Mouse (Mus musculus) neutrophil, adult 5-6 weeks (primary cell): ENCODE measurements around the gene Olfr645. TPM values are rescaled to one million over a fixed set of nuclear protein-coding genes. Genes with fewer than 3 reads are reported as not detected.

Source experiments
- ATAC-seq: fragments of 151-379, 151-347 bp; 2 replicates; pipeline ENCODE4 v1.8.0; 2017; ENCODE audit warnings: mild to moderate bottlenecking, moderate TSS enrichment; ENCODE audit not compliant: insufficient number of reproducible peaks, poor library complexity, low FRiP score, severe bottlenecking; ENCODE audit errors: extremely low read depth
- total RNA-seq: library from RNA; stranded (forward); fragments of 200-1000 nt; gene quantifications from 2 replicates; pipeline ENCODE4 v1.2.3, GENCODE M21; 2017

Olfr645 gene
- total RNA-seq, result not detected in 2 replicates

DNA sequence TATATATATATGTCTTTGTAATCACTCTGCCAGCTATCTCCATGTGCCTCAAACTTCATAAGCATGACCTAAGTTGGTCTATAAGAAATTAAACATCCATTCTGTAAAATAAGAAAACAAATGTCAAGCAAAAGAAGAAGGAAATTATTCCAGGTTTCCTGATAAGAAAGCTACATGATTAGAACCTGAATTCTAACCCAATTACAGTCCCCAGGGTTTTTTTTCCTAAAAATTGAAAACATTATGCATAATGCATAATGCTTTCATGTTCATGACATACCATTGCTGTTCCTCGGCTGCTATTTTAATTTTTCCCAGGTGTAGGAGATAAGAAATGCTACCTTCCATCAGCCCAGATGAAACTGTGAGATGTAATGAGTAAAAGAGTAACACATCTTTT is at the start of gene Olfr645:
Gene Olfr645 (minus strand): TSS at position 101 of the 400 bp plus-strand sequence.
- no peak for ATAC-seq

DNA sequence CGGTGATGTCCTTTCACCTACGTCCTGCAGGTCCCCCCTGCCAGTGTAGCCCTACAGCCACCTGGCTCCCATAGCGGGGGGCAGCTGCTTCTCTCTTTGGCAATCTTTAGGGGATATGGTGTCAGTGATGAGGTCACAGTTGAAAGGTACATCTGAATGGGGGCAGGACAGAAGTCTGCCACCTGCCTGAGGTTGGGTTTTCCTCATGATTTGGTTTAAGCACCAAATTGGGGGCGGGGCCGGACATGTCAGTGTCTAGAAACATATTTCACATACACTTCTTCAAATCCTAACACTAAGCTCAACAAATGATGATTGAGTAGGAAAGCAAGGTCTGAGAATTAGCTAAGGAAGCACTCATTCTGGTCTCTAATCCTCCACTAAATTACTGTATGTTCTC is 44.5 kb upstream of the Olfr645 start, which contains the start of gene Ubqln5:
Gene Ubqln5 (minus strand): TSS at position 101 of the 400 bp plus-strand sequence.
- no peak for ATAC-seq

DNA sequence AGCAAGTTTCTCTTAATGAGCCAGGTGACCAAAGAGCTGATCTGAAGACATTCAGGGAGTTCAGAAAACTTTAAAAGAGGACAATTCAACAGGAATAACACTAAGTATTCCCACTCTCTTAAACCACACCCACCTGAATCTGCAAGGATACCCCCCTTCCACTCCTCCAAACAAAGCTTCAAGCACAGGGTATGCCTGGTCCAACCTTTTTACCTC is 19.4 kb upstream of the Olfr645 start, which contains the start of gene Olfr646:
Gene Olfr646 (plus strand): TSS at position 117 of the 216 bp plus-strand sequence.
- ATAC-seq, result no peak

DNA sequence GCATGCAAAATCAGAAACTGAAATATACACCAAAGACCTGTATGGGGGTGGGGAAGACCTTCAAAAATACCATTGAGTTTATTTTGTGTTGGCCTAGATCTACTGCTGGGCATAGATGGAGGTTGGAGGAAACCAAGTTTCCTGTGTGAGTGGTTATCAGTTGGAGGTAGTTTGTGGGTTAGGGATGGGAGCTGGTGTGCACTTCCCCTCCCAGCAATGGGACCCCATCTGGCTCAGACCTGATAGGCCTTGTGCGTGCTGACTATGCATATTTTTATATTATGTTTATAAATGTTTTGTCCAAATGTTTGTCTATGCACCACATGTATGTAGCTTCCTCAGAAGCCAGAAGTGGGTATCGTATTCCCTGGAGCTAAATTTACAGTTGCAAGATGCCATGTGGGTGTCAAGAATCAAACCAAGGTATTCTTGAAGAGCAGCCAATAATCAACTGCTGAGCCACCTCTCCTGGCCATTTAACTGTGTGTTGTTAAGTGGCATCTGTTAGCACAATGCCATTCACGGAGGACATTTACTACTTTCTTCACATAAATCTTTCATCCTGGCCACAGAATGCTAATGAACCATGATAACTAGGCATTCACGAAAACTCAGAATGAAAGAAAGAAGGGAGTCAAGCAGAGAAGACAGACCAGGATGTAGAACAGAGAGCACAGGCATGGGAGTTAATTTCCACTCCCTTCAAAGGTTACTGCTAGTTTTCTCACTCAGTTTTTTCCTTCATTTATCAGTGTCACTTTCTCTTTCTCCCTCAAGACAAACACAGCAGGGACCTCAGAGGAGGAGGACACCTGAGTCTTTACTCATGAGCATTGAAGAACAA is 18.9 kb upstream of the Olfr645 start:
- no peak for ATAC-seq

DNA sequence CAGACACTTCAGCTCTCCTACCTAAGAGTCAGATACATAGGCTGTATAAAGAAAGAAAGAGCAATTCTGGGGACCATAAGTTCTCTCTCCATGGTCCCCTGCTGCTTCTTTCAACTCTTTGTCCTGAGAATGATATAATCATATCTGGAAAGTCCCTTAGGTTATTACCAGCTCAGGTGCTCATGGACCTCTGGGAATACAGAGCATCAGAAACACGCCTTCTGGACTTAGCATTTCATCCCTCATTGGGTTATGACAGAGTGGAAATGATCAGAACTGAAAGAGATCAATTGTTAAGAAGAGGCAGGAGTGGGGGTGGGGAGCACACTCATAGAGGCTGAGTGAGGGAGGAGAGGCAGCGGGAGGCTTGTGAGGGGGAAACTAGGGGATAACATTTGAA is 13.5 kb downstream of the Olfr645 start, which contains the start of gene Olfr644:
Gene Olfr644 (minus strand): TSS at position 101 of the 400 bp plus-strand sequence.
- no peak for ATAC-seq

DNA sequence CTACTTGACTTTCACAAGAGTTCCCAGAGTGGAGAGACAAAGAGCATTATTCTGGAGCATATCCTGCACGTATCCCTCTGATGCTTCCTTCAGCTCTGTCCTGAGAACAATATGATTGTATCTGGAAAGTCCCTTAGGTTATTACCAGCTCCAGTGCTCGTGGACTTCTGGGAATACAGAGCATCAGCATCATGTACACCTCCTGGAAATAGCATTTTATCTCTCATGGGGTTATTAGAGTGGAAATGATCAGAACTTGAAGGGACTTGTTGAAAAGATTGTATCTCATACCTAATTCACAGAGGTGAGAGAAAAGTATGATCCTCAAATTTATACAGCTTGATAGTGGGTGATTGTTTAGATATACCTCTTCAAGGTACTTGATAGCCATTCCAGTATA is 23.9 kb downstream of the Olfr645 start, which contains the start of gene 4930516K23Rik:
Gene 4930516K23Rik (minus strand): TSS at position 101 of the 400 bp plus-strand sequence.
- ATAC-seq, result no peak

DNA sequence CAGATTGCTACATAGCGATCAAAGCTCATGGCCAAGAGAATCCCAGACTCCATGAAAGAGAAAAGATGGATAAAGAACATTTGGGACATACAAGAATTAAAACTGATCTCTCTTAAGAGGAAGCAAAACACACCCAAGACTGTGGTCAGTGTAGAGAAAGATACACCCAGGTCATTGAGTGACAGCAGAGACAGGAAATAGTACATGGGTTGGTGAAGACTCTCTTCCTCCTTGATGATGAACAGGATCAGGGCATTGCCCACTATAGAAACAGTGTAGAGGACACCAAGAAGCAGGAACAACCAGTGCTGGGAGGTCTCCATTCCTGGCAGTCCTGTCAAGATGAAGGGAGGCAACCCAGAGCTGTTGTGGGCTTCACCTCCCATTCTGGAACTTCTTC is 26.1 kb downstream of the Olfr645 start:
- no peak for ATAC-seq

DNA sequence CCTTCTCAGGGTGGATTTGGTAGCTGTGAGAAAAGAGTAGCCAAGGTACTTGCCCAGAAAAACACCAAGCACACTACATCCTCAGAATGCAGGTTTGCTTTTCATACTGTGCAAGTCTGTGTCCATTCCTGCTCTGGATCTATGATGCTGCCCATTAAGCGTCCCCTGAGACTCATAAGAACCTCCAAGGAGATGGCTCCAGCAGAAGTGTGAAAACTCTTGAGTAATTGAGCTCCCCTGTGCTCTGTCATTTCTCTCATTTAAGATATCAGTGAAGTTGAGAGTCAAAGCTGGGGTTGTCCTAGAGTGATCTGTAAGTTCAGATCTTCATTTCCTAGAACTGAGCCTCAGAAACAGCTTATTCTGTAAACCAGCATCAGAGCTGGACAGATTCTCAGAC is 32.7 kb downstream of the Olfr645 start, which contains the start of gene Olfr642:
Gene Olfr642 (minus strand): TSS at position 101 of the 400 bp plus-strand sequence.
- no peak for ATAC-seq

DNA sequence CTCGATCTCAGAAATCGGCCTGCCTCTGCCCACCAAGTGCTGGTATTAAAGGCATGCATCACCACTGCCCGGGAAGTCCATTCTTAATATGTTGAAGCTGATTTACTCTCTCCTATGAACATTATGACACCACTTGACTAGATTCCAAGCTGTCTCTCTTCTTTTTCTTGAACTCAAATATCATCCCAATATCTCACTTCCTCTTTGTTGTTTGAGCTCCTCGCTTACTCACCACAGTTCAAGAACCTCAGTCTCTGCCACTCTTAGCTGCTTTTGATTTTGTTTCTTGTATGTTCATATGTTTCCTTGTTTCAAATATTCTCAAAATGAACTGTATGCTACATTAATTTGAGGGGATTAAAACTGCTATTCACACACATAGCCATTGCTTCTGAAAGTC is 34.5 kb downstream of the Olfr645 start:
- ATAC-seq, result no peak

DNA sequence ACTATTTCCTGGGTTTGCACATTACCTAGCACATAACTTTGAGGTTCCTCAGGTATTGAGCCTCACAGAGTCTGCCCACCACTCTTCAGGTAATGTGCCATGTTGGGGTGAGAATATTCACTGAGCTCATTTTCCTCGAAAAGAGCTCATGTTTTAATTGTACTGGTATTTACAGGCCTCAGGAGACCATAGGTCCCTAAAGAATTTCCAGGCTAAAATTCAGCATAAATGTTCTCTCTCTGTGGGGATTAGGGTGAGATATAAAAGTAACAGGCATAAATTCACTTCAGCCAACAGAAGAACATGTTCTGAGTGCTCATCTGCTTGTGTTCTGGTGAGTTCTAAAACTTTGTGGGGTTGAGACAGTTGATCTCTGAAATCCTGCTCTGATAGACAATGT is 50.1 kb downstream of the Olfr645 start, which contains the start of gene Olfr641:
Gene Olfr641 (plus strand): TSS at position 301 of the 400 bp plus-strand sequence.
- ATAC-seq, result no peak

Other genes with a start within 250 kb of the Olfr645 start
- gene Hbb-bh2, start 244.9 kb downstream of the Olfr645 start, total RNA-seq, result not detected in 2 replicates
- gene Hbb-bh1, start 242.3 kb downstream of the Olfr645 start, total RNA-seq, result not detected in 2 replicates
- gene Hbb-y, start 232.2 kb downstream of the Olfr645 start, total RNA-seq, result not detected in 2 replicates
- gene Olfr66, start 199.2 kb downstream of the Olfr645 start, total RNA-seq, result 0.12 TPM in 1 of 2 replicates, not detected in the other
- gene Olfr64, start 191.0 kb downstream of the Olfr645 start, total RNA-seq, result not detected in 2 replicates
- not detected in 2 replicates for gene Olfr65, start 182.0 kb downstream of the Olfr645 start, total RNA-seq
- gene Olfr631, start 156.6 kb downstream of the Olfr645 start, total RNA-seq, result not detected in 2 replicates
- not detected in 2 replicates for gene Olfr632, start 151.1 kb downstream of the Olfr645 start, total RNA-seq
- gene Olfr633, start 141.0 kb downstream of the Olfr645 start, total RNA-seq, result not detected in 2 replicates
- gene Olfr635, start 114.3 kb downstream of the Olfr645 start, total RNA-seq, result not detected in 2 replicates
- gene Olfr638, start 86.7 kb downstream of the Olfr645 start, total RNA-seq, result not detected in 2 replicates
- gene Olfr639, start 68.2 kb downstream of the Olfr645 start, total RNA-seq, result not detected in 2 replicates
- gene Olfr640, start 59.9 kb downstream of the Olfr645 start, total RNA-seq, result 0.12 TPM in 1 of 2 replicates, not detected in the other
- gene Olfr641, start 50.0 kb downstream of the Olfr645 start, total RNA-seq, result not detected in 2 replicates
- gene Olfr642, start 32.8 kb downstream of the Olfr645 start, total RNA-seq, result 0.12 TPM in 1 of 2 replicates, not detected in the other
- not detected in 2 replicates for gene 4930516K23Rik, start 24.0 kb downstream of the Olfr645 start, total RNA-seq
- not detected in 2 replicates for gene Olfr644, start 13.6 kb downstream of the Olfr645 start, total RNA-seq
- not detected in 2 replicates for gene Olfr646, start 19.4 kb upstream of the Olfr645 start, total RNA-seq
- gene Ubqln5, start 44.4 kb upstream of the Olfr645 start, total RNA-seq, result not detected in 2 replicates
- not detected in 2 replicates for gene Olfr643, start 51.9 kb upstream of the Olfr645 start, total RNA-seq
- not detected in 2 replicates for gene Ubqln3, start 57.8 kb upstream of the Olfr645 start, total RNA-seq
- not detected in 2 replicates for gene Ubqlnl, start 65.1 kb upstream of the Olfr645 start, total RNA-seq
- gene Olfm5, start 79.4 kb upstream of the Olfr645 start, total RNA-seq, result not detected in 2 replicates
- 0.12 TPM in 1 of 2 replicates, not detected in the other for gene Olfr648, start 97.9 kb upstream of the Olfr645 start, total RNA-seq
- not detected in 2 replicates for gene Olfr649, start 110.5 kb upstream of the Olfr645 start, total RNA-seq
- 1.3 and 2.3 TPM in 2 replicates for gene Trim6, start 133.3 kb upstream of the Olfr645 start, total RNA-seq
- gene Trim34a, start 159.0 kb upstream of the Olfr645 start, total RNA-seq, result 202 and 211 TPM in 2 replicates
- 71.1 and 78.2 TPM in 2 replicates for gene Trim5, start 202.6 kb upstream of the Olfr645 start, total RNA-seq
- gene Trim12a, start 230.0 kb upstream of the Olfr645 start, total RNA-seq, result 518 and 540 TPM in 2 replicates
- gene Trim34b, start 244.0 kb upstream of the Olfr645 start, total RNA-seq, result 6.8 and 7.2 TPM in 2 replicates